Mouse (Mus musculus): ENCODE data around the gene Ndufs2. TPM values are rescaled to one million over a fixed set of nuclear protein-coding genes. Genes with fewer than 3 reads are reported as not detected.

Ndufs2 gene
- total RNA-seq (2017) = 198 and 334 TPM in 2 replicates

GRCm38 (mm10) chr1:171250680-171251593 is at the start of gene Ndufs2:
TSS of gene Ndufs2 (minus strand) at chr1:171251388.
- ATAC-seq (replicated peaks; ENCODE audit: low read depth, poor library complexity, severe bottlenecking) = no peak

GRCm38 (mm10) chr1:171298226-171298625 is 47.0 kb upstream of the Ndufs2 start:
- ATAC-seq (replicated peaks; ENCODE audit: low read depth, poor library complexity, severe bottlenecking) = no peak

GRCm38 (mm10) chr1:171295063-171295402 is 43.8 kb upstream of the Ndufs2 start:
- ATAC-seq (replicated peaks; ENCODE audit: low read depth, poor library complexity, severe bottlenecking) = no peak

- ATAC-seq (replicated peaks; ENCODE audit: low read depth, poor library complexity, severe bottlenecking) = peak; percentile 99
These were observed 43.3 kb upstream of the Ndufs2 start, which contains the start of gene Ufc1 for GRCm38 (mm10) chr1:171294298-171295062. TSS of gene Ufc1 (minus strand) at chr1:171295024.

GRCm38 (mm10) chr1:171293906-171294297 is 42.7 kb upstream of the Ndufs2 start:
- no peak for ATAC-seq (replicated peaks; ENCODE audit: low read depth, poor library complexity, severe bottlenecking)

- ATAC-seq (replicated peaks; ENCODE audit: low read depth, poor library complexity, severe bottlenecking) = no peak
These were observed 42.2 kb upstream of the Ndufs2 start for GRCm38 (mm10) chr1:171293351-171293750.

- ATAC-seq (replicated peaks; ENCODE audit: low read depth, poor library complexity, severe bottlenecking) = no peak
These were observed 37.1 kb upstream of the Ndufs2 start for GRCm38 (mm10) chr1:171288328-171288727.

- peak; percentile 97 for ATAC-seq (replicated peaks; ENCODE audit: low read depth, poor library complexity, severe bottlenecking)
These were observed 36.2 kb upstream of the Ndufs2 start, which contains the start of gene Usp21 for GRCm38 (mm10) chr1:171287136-171288081. TSS of gene Usp21 (minus strand) at chr1:171287991.

- no peak for ATAC-seq (replicated peaks; ENCODE audit: low read depth, poor library complexity, severe bottlenecking)
These were observed 35.3 kb upstream of the Ndufs2 start for GRCm38 (mm10) chr1:171286517-171286916.

- ATAC-seq (replicated peaks; ENCODE audit: low read depth, poor library complexity, severe bottlenecking) = no peak
These were observed 34.1 kb upstream of the Ndufs2 start for GRCm38 (mm10) chr1:171285096-171285892.

GRCm38 (mm10) chr1:171284491-171284890 is 33.3 kb upstream of the Ndufs2 start:
- no peak for ATAC-seq (replicated peaks; ENCODE audit: low read depth, poor library complexity, severe bottlenecking)

GRCm38 (mm10) chr1:171283188-171284160 is 32.3 kb upstream of the Ndufs2 start:
- ATAC-seq (replicated peaks; ENCODE audit: low read depth, poor library complexity, severe bottlenecking) = no peak

- no peak for ATAC-seq (replicated peaks; ENCODE audit: low read depth, poor library complexity, severe bottlenecking)
These were observed 31.1 kb upstream of the Ndufs2 start for GRCm38 (mm10) chr1:171282086-171282805.

- peak; percentile 50 for ATAC-seq (replicated peaks; ENCODE audit: low read depth, poor library complexity, severe bottlenecking)
These were observed 30.3 kb upstream of the Ndufs2 start for GRCm38 (mm10) chr1:171281528-171281923.

- peak; percentile 89 for ATAC-seq (replicated peaks; ENCODE audit: low read depth, poor library complexity, severe bottlenecking)
These were observed 29.8 kb upstream of the Ndufs2 start, which contains the start of gene Ppox for GRCm38 (mm10) chr1:171280916-171281527. TSS of gene Ppox (minus strand) at chr1:171281186.

- no peak for ATAC-seq (replicated peaks; ENCODE audit: low read depth, poor library complexity, severe bottlenecking)
These were observed 29.2 kb upstream of the Ndufs2 start for GRCm38 (mm10) chr1:171280250-171280915.

Measured in common myeloid progenitor, adult 5-6 weeks (primary cell).